Mouse (Mus musculus) MEL (cell line): ENCODE measurements around the gene Gm266. TPM values are rescaled to one million over a fixed set of nuclear protein-coding genes. Genes with fewer than 3 reads are reported as not detected.

Experiments
- DNase-seq: peaks from one replicate; pipeline ENCODE4 v3.0.0; 2011; ENCODE audit warnings: low read depth, low spot score
- H3K27ac ChIP-seq: 2 replicates; pipeline ENCODE4 v1.5.1; 2012; ENCODE audit warnings: low read depth, mild to moderate bottlenecking, control low read depth, low read length, moderate library complexity; ENCODE audit not compliant: control insufficient read depth
- H3K27me3 ChIP-seq, 2 experiments: fragments of 150-350 bp in 1 of 2; sonication (generic) in 1 of 2; 2 replicates each; pipeline ENCODE4 v1.6.1; 2012; ENCODE audit warnings: low read length in 2 of 2, mild to moderate bottlenecking in 2 of 2, improper control_type of control experiment in 1 of 2, moderate library complexity in 1 of 2; ENCODE audit not compliant: insufficient read depth in 2 of 2, control insufficient read depth in 1 of 2
- H3K36me3 ChIP-seq, 2 experiments: 2 replicates each; pipeline ENCODE4 v1.6.1; 2012 to 2014; ENCODE audit warnings: low read length in 2 of 2, improper control_type of control experiment in 1 of 2, inconsistent platforms in 1 of 2, mild to moderate bottlenecking in 1 of 2; ENCODE audit not compliant: insufficient read depth in 2 of 2, control insufficient read depth in 1 of 2
- H3K4me1 ChIP-seq, 2 experiments: fragments of 150-350 bp in 1 of 2; sonication (generic) in 1 of 2; 2 replicates each; pipeline ENCODE4 v1.6.1; 2012; ENCODE audit warnings: low read length in 2 of 2, improper control_type of control experiment in 1 of 2, mild to moderate bottlenecking in 1 of 2; ENCODE audit not compliant: insufficient read depth in 2 of 2, control insufficient read depth in 1 of 2
- H3K4me3 ChIP-seq, 2 experiments: fragments of 150-350 bp in 1 of 2; sonication (generic) in 1 of 2; 2 replicates each; pipeline ENCODE4 v1.5.1; 2012; ENCODE audit warnings: low read depth in 2 of 2, low read length in 2 of 2, mild to moderate bottlenecking in 2 of 2, moderate library complexity in 2 of 2, control low read depth in 1 of 2, improper control_type of control experiment in 1 of 2; ENCODE audit not compliant: control insufficient read depth in 1 of 2, insufficient read depth in 1 of 2
- H3K79me2 ChIP-seq: 2 replicates; pipeline ENCODE4 v1.6.1; 2012; ENCODE audit warnings: mild to moderate bottlenecking, low read length, moderate library complexity; ENCODE audit not compliant: control insufficient read depth, poor library complexity, insufficient read depth
- H3K9ac ChIP-seq: 2 replicates; pipeline ENCODE4 v1.6.1; 2012; ENCODE audit warnings: low read depth, mild to moderate bottlenecking, control low read depth, low read length, moderate library complexity; ENCODE audit not compliant: control insufficient read depth, poor library complexity, severe bottlenecking
- H3K9me3 ChIP-seq: fragments of 150-350 bp; sonication (generic); replicated peaks from 2 replicates; pipeline ENCODE4 v1.6.1; 2012; ENCODE audit warnings: mild to moderate bottlenecking, low read length, improper control_type of control experiment, moderate library complexity; ENCODE audit not compliant: insufficient read depth
- CHD2 ChIP-seq: IDR thresholded peaks from 2 replicates; pipeline ENCODE4 v1.6.1; 2011; ENCODE audit warnings: low read length, improper control_type of control experiment
- E2F4 ChIP-seq: IDR thresholded peaks from 2 replicates; pipeline ENCODE4 v1.6.1; 2011; ENCODE audit warnings: low read depth, low read length, improper control_type of control experiment, borderline replicate concordance
- EP300 ChIP-seq, 2 experiments: IDR thresholded peaks; 2 replicates each; pipeline ENCODE4 v1.6.1; 2011; ENCODE audit warnings: improper control_type of control experiment in 2 of 2, low read length in 2 of 2, low read depth in 1 of 2, mild to moderate bottlenecking in 1 of 2
- MAX ChIP-seq: IDR thresholded peaks from 2 replicates; pipeline ENCODE4 v1.6.1; 2011; ENCODE audit warnings: low read length, improper control_type of control experiment
- MXI1 ChIP-seq: IDR thresholded peaks from 2 replicates; pipeline ENCODE4 v1.6.1; 2011; ENCODE audit warnings: mild to moderate bottlenecking, low read depth, low read length, improper control_type of control experiment
- MYC ChIP-seq: IDR thresholded peaks from 2 replicates; pipeline ENCODE4 v1.6.1; 2011; ENCODE audit warnings: low read depth, mild to moderate bottlenecking, low read length, improper control_type of control experiment, moderate library complexity
- RCOR1 ChIP-seq: IDR thresholded peaks from 2 replicates; pipeline ENCODE4 v1.6.1; 2012; ENCODE audit warnings: low read depth, mild to moderate bottlenecking, inconsistent platforms, low read length, improper control_type of control experiment
- TCF12 ChIP-seq: IDR thresholded peaks from 2 replicates; pipeline ENCODE4 v1.6.1; 2014; ENCODE audit warnings: low read depth, mild to moderate bottlenecking, inconsistent platforms, low read length, improper control_type of control experiment, moderate library complexity
- UBTF ChIP-seq: IDR thresholded peaks from 2 replicates; pipeline ENCODE4 v1.6.1; 2012; ENCODE audit warnings: low read depth, mild to moderate bottlenecking, inconsistent platforms, low read length, improper control_type of control experiment, moderate library complexity, borderline replicate concordance; ENCODE audit not compliant: insufficient read depth
- ZMIZ1 ChIP-seq: IDR thresholded peaks from 2 replicates; pipeline ENCODE4 v1.6.1; 2012; ENCODE audit warnings: low read depth, mild to moderate bottlenecking, inconsistent platforms, low read length, improper control_type of control experiment, moderate library complexity
- polyA plus RNA-seq, 2 experiments: library from polyadenylated mRNA; stranded (reverse) in 1 of 2; unstranded in 1 of 2; fragments of >175 nt in 1 of 2; fragments of >200 nt in 1 of 2; gene quantifications; 2 replicates each; pipeline versions ENCODE4 v1.2.1 to v1.2.4; 2012; ENCODE audit warnings: low replicate concordance in 2 of 2, low read depth in 1 of 2; ENCODE audit not compliant: insufficient read length in 2 of 2, insufficient read depth in 1 of 2, missing spikeins in 1 of 2
- total RNA-seq: library from RNA; depleted of rRNA; stranded (reverse); fragments of 300-350 nt; gene quantifications from 2 replicates; pipeline ENCODE4 v1.2.3, GENCODE M21; 2012

Gm266 gene
- total and polyA plus RNA-seq, 3 experiments = not detected

GRCm38 (mm10) chr12:111445161-111445889 lies 40.3 kb downstream of the Gm266 start:
- Histone ChIP-seq H3K36me3 (peaks cover 5 to 14% of the 10 kb centered on the region in 2 experiments; a peak in 3 of 4 replicates), H3K27me3 (no peaks in the 10 kb centered on the region), H3K9me3 (no peaks in the 10 kb centered on the region), H3K4me3 (no peak overlapping the region), H3K4me1 (peaks cover 13 to 20% of the 10 kb centered on the region in 2 experiments; a peak in 3 of 4 replicates), H3K9ac (no peak overlapping the region), H3K27ac (no peak overlapping the region), H3K79me2 (peaks cover 17% of the 10 kb centered on the region)
- TF ChIP-seq ZMIZ1 = no peak
- TF ChIP-seq MXI1 = no peak
- TF ChIP-seq MAX = no peak
- TF ChIP-seq MYC = no peak
- TF ChIP-seq CHD2 = no peak
- no peak for TF ChIP-seq TCF12
- TF ChIP-seq RCOR1 = no peak
- no peak for TF ChIP-seq UBTF
- no peak for DNase-seq

- H3K27me3 ChIP-seq = no peaks in the 10 kb centered on the region
- no peak for TF ChIP-seq E2F4
- 0 out of 4 replicates have a peak, but pooled peaks of 1 of the 2 experiments have one; percentile 18 for TF ChIP-seq EP300 (IDR thresholded peaks at IDR 0.05; ENCODE audit: low read depth in 1 of 2, low read length in 2 of 2)
- TF ChIP-seq, all 39 proteins: peak for 1
- H3K79me2 ChIP-seq = peaks cover 17% of the 10 kb centered on the region
- no peaks in the 10 kb centered on the region for H3K9me3 ChIP-seq
- H3K4me3 ChIP-seq = peak overlapping the region; percentile 74 to 94
- peaks cover 5 to 14% of the 10 kb centered on the region in 2 experiments; a peak in 3 of 4 replicates for H3K36me3 ChIP-seq
- DNase-seq = peak; percentile 46
- H3K9ac ChIP-seq = peak overlapping the region; percentile 76
- peaks cover 13 to 20% of the 10 kb centered on the region in 2 experiments; a peak in 3 of 4 replicates for H3K4me1 ChIP-seq
- peak overlapping the region; percentile 86 for H3K27ac ChIP-seq
These were observed 41.4 kb downstream of the Gm266 start for GRCm38 (mm10) chr12:111443921-111444831.
